Mouse (Mus musculus) liver, postnatal 0 days (tissue): ENCODE measurements at regions not wholly inside any gene's neighbourhood (a gene's known extent, or its start where the extent isn't known, plus 50 kb on each side); places are given as distances from the start of the nearest gene placed in this dataset.
"Not testable (repeated sequence)": the region's sequence is repeated elsewhere in the genome, so short reads cannot be mapped to it uniquely, and the experiment has no call there.

Experiments
- ATAC-seq: fragments of 200-750 bp; cut with Nextera tagmentation; 2 replicates; pipeline ENCODE4 v1.8.0; 2017; ENCODE audit warnings: mild to moderate bottlenecking, moderate library complexity
- DNase-seq: peaks from one replicate; pipeline ENCODE4 v3.0.0-alpha.2; 2016
- H3K27ac ChIP-seq: fragments of 300-500 bp; sonication (generic); 2 replicates; pipeline ENCODE4 v1.5.1; 2014; ENCODE audit warnings: antibody characterized with exemption, moderate library complexity, mild to moderate bottlenecking, low read depth
- H3K27me3 ChIP-seq: fragments of 300-500 bp; sonication (generic); 2 replicates; pipeline ENCODE4 v1.6.1; 2014; ENCODE audit warnings: low read length, control low read depth, mixed read lengths; ENCODE audit not compliant: insufficient read depth
- H3K36me3 ChIP-seq: fragments of 300-500 bp; sonication (generic); replicated peaks from 2 replicates; pipeline ENCODE4 v1.6.1; 2014; ENCODE audit warnings: mild to moderate bottlenecking, control low read depth, low read length, moderate library complexity, mixed read lengths; ENCODE audit not compliant: insufficient read depth
- H3K4me1 ChIP-seq: fragments of 300-500 bp; sonication (generic); 2 replicates; pipeline ENCODE4 v1.6.1; 2014; ENCODE audit warnings: antibody characterized with exemption, mild to moderate bottlenecking, control low read depth; ENCODE audit not compliant: insufficient read depth
- H3K4me2 ChIP-seq: fragments of 300-500 bp; sonication (generic); 2 replicates; pipeline ENCODE4 v1.6.1; 2014; ENCODE audit warnings: low read depth, mild to moderate bottlenecking, low read length, moderate library complexity, mixed read lengths
- H3K4me3 ChIP-seq: fragments of 300-500 bp; sonication (generic); 2 replicates; pipeline ENCODE4 v1.5.1; 2014; ENCODE audit warnings: low read depth, low read length
- H3K9ac ChIP-seq: fragments of 300-500 bp; sonication (generic); replicated peaks from 2 replicates; pipeline ENCODE4 v1.6.1; 2014; ENCODE audit warnings: mild to moderate bottlenecking, moderate library complexity
- H3K9me3 ChIP-seq: fragments of 300-500 bp; sonication (generic); 2 replicates; pipeline ENCODE4 v1.6.1; 2016; ENCODE audit warnings: mild to moderate bottlenecking, control low read depth, low read length, mixed read lengths
- CTCF ChIP-seq: sonication (generic); IDR thresholded peaks from 2 replicates; pipeline ENCODE4 v1.5.1; 2016; ENCODE audit warnings: antibody characterized with exemption, low read depth
- EP300 ChIP-seq: IDR thresholded peaks from 2 replicates; pipeline ENCODE4 v1.6.1; 2016; ENCODE audit warnings: antibody characterized with exemption, low read depth, mild to moderate bottlenecking
- WGBS: fragments of 180-500 bp; shearing (Covaris S2); extraction: QIAGEN DNeasy Blood & Tissue Kit; methylation state at CpG from one replicate; pipeline ENCODE4 v1.1.7; 2014; ENCODE audit not compliant: insufficient replicate concordance; 5-methylcytosine and 5-hydroxymethylcytosine counted together

DNA sequence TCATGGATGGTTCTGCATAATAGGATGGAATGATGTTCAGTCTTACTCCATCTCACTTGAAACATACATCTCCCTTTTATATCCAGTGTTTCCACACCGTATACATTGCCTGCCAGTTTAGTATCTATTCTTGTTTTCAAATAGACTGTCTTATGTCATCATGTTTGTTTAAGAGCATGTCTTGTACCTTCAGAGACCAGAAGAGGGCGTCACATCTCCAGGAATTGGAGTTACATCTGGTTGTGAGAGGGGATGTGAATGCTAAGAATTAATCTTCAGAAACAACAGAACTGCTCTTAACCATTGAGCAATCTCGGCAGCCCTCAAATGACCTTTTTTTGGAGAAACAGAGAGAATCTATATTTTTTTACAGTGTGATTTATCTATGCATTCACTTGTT, 216.3 kb upstream of the Klf3 start:
- peak overlapping the region; percentile 88 for H3K27ac ChIP-seq
- DNase-seq (no peak), ATAC-seq (no peak)
- TF ChIP-seq CTCF = peak; percentile 46
- TF ChIP-seq EP300 = no peak
- H3K27me3 ChIP-seq = no peaks in the 10 kb centered on the region
- peaks cover 24% of the 10 kb centered on the region for H3K4me1 ChIP-seq
- 88% methylated on average over 3 of the region's 3 CpGs for WGBS
- no peak overlapping the region for H3K4me3 ChIP-seq
- H3K4me2 ChIP-seq = no peak overlapping the region
- H3K36me3 ChIP-seq = no peaks in the 10 kb centered on the region
- H3K9me3 ChIP-seq = no peaks in the 10 kb centered on the region
- no peak overlapping the region for H3K9ac ChIP-seq

DNA sequence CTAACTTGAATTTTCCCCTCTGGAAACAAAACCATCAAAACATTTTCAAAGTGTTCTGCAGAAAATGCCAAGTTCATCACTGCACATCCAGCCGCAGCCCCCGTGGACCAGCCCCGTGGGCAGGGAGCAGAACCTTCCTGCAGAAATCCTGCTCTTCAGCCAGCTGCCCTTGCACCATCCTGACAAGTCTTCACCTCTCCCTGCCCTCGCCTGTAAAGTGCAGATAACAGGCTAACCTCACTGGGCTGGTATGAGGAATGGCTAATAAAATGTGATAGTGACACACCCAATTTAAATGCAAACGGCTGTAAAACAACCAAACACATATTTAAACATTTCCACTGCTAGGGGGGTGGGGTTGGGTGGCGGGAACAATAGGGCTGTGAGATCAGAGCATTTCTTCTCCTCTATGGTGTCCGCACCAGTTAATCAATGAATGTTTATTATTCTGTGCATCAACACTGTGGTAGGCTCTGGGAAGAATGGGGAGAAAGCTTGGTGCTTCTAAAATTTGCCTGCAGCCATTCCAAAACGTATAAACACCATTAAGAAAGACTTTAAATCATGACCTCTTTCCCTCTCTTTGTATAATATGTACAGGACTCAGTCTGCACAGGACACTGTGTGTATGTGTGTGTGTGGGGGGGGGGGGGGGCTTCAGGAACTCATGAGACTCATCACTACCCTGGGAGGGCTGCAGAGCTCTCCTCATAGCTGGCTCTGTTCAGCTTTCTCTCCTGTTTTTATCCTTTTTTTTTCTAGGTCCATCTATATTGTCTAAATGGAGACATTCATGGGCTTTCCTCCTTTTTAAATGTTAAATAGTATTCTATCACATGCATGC, 215.1 kb upstream of the Klf3 start:
- H3K4me2 ChIP-seq = peak overlapping the region; percentile 40
- 40% methylated on average over 8 of the region's 8 CpGs for WGBS
- H3K4me1 ChIP-seq = peaks cover 29% of the 10 kb centered on the region
- H3K27me3 ChIP-seq = no peaks in the 10 kb centered on the region
- DNase-seq (peak; percentile 59), ATAC-seq (peak; percentile 85)
- H3K27ac ChIP-seq = peak overlapping the region; percentile 88
- TF ChIP-seq CTCF = no peak
- TF ChIP-seq EP300 = peak; percentile 99
- H3K36me3 ChIP-seq = no peaks in the 10 kb centered on the region
- H3K4me3 ChIP-seq = no peak overlapping the region
- peak overlapping the region; percentile 28; the same call in 1 of the 2 replicates for H3K9ac ChIP-seq
- H3K9me3 ChIP-seq = no peaks in the 10 kb centered on the region

DNA sequence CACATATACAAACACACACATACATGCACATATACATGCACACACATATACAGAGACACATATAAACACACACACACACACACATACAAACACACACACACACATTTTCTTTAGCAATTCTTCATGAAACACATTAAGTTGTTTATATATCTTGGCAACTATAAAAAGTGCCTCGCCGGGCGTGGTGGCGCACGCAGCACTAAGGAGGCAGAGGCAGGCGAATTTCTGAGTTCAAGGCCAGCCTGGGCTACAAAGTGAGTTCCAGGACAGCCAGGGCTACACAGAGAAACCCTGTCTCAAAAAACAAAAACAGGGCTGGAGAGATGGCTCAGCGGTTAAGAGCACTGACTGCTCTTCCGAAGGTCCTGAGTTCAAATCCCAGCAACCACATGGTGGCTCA, 214.4 kb upstream of the Klf3 start:
- not testable (repeated sequence) for H3K4me3 ChIP-seq, H3K4me2 ChIP-seq, H3K9me3 ChIP-seq, H3K36me3 ChIP-seq, ATAC-seq, H3K27me3 ChIP-seq, H3K9ac ChIP-seq, DNase-seq
- WGBS = 92% methylated on average over 8 of the region's 8 CpGs
- Histone ChIP-seq H3K4me1 (peaks cover 29% of the 10 kb centered on the region), H3K27ac (peak overlapping the region; percentile 88)

DNA sequence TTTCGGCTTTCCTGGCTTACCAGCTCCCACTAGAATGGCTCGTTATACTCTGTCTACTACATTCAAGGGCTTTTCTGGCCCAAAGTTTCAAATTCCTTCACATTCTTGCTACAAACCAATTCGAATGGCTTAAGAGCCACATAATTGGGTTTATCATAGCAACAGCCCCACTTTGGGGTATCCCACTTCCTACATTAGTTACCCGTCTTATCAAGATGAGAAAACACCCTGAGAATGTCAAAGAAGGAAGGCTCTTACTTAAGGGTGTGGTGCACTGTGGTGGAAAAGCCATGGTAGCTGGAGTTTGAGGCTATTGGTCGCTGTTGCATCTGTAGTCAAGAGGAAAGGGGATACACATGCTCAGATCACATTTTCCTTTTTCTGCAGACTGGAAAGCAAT, 213.2 kb upstream of the Klf3 start:
- no peak overlapping the region for H3K4me2 ChIP-seq
- H3K4me1 ChIP-seq = peaks cover 29% of the 10 kb centered on the region
- H3K36me3 ChIP-seq = no peaks in the 10 kb centered on the region
- H3K4me3 ChIP-seq = no peak overlapping the region
- H3K9ac ChIP-seq = no peak overlapping the region
- no peak for DNase-seq
- no peaks in the 10 kb centered on the region for H3K27me3 ChIP-seq
- peak; percentile 40; the same call in 1 of the 2 replicates for TF ChIP-seq EP300
- TF ChIP-seq CTCF = no peak
- WGBS = 63% methylated on average over 5 of the region's 5 CpGs
- peak overlapping the region; percentile 89 for H3K27ac ChIP-seq
- ATAC-seq = no peak
- no peaks in the 10 kb centered on the region for H3K9me3 ChIP-seq

DNA sequence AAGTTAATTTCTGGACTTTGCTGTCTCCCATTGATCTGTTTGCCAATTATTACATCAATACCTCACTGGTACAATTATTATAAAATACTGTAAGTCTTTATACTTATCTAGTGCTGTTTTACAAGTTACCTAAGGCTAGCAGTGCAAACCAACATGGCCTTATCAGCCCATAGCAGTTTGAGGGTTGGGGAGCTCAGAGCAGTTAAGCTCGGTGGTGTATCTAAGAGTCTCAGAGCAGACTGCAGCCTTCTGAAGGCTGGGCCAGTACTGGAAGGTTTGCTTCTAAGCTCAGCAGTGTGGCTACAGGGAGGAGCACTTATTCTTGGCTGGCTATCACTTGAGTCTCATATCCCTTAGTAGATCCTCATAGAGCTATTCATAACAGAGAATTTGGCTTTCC, 212.4 kb upstream of the Klf3 start:
- DNase-seq (peak; percentile 47), ATAC-seq (peak; percentile 94)
- Histone ChIP-seq H3K36me3 (no peaks in the 10 kb centered on the region), H3K9ac (no peak overlapping the region), H3K9me3 (no peaks in the 10 kb centered on the region), H3K4me1 (peaks cover 29% of the 10 kb centered on the region), H3K4me2 (peak overlapping the region; percentile 40; the same call in 1 of the 2 replicates), H3K4me3 (no peak overlapping the region), H3K27me3 (no peaks in the 10 kb centered on the region), H3K27ac (peak overlapping the region; percentile 89)
- no peak for TF ChIP-seq CTCF
- TF ChIP-seq EP300 = peak; percentile 97
- WGBS = 55% methylated on average over 1 of the region's 1 CpGs

DNA sequence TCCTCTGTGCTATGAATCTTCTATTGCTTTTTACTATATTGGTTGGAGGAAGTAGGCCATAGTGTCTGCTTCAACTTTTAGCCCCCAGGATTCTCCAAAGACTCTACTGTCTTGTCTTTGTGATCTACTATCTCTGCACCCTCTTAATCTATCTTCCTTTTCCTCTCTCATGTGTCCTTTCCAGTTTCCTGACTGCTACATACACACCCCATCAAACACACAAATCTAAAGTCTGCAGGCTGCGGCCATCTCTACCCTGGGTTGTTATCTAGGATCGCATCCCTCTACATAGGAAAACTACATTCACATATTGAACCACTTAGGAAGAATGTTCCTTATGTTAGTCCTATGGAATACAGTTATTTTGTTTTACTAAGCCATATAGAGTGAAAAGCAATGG, 211.4 kb upstream of the Klf3 start:
- 87% methylated on average over 2 of the region's 2 CpGs for WGBS
- Histone ChIP-seq H3K9ac (no peak overlapping the region), H3K36me3 (no peaks in the 10 kb centered on the region), H3K9me3 (no peaks in the 10 kb centered on the region), H3K4me2 (peak overlapping the region; percentile 4; the same call in 1 of the 2 replicates), H3K27ac (peak overlapping the region; percentile 89), H3K27me3 (no peaks in the 10 kb centered on the region), H3K4me3 (no peak overlapping the region), H3K4me1 (peaks cover 29% of the 10 kb centered on the region)
- TF ChIP-seq CTCF (no peak), EP300 (peak; percentile 44; the same call in 1 of the 2 replicates)
- no peak for ATAC-seq
- DNase-seq = no peak
